Mouse (Mus musculus) urinary bladder, postnatal 10 days (tissue): ENCODE results near the gene Gm13871.
"Not testable (repeated sequence)": the region's sequence is repeated elsewhere in the genome, so short reads cannot be mapped to it uniquely, and the experiment has no call there.

Experiments
- DNase-seq: peaks from one replicate; pipeline ENCODE4 v3.0.0; 2022; ENCODE audit warnings: low spot score

The Gm13871 gene

DNA sequence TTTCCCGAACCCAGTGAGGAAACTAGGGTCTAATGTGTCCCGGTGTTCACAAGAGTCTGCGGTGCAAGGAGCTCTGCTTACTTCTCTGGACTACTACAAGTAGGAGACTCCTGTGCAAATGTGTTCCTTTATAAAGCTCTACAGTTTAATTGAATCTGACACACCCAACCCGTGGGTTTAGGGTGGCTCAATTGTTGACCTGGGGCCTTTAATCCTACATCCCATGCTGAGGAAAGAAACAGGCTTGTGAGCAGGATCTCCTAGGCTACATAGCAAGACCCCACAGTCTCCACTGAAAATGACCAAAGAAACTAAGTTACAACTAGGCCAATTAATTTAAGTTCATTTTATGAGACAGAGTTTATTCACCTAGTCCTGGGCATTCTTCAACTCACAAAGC, at the start of gene Gm13871:
TSS of gene Gm13871 (minus strand) at position 101 of the 400 bp plus-strand sequence.
- not testable (repeated sequence) for DNase-seq

DNA sequence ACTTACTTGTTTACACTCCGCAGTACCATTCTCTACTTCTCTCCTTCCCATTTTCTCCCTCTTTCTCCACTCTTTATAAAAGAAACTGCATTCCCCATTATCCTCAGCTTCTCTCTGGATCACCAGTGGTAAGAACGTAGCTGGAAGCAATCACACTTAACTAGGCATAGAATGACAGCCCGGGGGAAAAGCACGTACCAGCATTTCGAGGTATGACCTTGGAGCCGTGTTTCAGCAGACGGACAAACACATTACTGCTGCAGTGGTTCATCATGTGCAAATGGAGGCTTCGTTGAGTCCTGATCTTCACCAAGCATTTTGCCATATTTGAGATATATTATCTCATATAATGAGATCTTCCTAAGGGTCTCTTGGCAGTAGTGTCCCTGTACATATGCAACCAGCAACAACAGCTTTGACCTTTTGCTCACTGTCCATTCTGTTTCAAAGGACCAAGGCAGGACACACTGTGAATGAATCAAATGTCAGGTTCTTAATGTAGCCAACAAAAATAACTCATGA, 44.7 kb upstream of the Gm13871 start, which contains the start of gene 2310002L09Rik:
TSS of gene 2310002L09Rik (minus strand) at position 472 of the 522 bp plus-strand sequence.
- no peak for DNase-seq

DNA sequence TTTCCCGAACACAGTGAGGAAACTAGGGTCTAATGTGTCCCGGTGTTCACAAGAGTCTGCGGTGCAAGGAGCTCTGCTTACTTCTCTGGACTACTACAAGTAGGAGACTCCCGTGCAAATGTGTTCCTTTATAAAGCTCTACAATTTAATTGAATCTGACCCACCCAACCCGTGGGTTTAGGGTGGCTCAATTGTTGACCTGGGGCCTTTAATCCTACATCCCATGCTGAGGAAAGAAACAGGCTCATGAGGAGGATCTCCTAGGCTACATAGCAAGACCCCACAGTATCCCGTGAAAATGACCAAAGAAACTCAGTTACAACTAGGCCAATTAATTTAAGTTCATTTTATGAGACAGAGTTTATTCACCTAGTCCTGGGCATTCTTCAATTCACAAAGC, 14.9 kb upstream of the Gm13871 start, which contains the start of gene Gm11756:
TSS of gene Gm11756 (minus strand) at position 101 of the 400 bp plus-strand sequence.
- DNase-seq = not testable (repeated sequence)

DNA sequence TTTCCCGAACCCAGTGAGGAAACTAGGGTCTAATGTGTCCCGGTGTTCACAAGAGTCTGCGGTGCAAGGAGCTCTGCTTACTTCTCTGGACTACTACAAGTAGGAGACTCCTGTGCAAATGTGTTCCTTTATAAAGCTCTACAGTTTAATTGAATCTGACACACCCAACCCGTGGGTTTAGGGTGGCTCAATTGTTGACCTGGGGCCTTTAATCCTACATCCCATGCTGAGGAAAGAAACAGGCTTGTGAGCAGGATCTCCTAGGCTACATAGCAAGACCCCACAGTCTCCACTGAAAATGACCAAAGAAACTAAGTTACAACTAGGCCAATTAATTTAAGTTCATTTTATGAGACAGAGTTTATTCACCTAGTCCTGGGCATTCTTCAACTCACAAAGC, 14.7 kb downstream of the Gm13871 start, which contains the start of gene Gm11757:
TSS of gene Gm11757 (minus strand) at position 101 of the 400 bp plus-strand sequence.
- not testable (repeated sequence) for DNase-seq

DNA sequence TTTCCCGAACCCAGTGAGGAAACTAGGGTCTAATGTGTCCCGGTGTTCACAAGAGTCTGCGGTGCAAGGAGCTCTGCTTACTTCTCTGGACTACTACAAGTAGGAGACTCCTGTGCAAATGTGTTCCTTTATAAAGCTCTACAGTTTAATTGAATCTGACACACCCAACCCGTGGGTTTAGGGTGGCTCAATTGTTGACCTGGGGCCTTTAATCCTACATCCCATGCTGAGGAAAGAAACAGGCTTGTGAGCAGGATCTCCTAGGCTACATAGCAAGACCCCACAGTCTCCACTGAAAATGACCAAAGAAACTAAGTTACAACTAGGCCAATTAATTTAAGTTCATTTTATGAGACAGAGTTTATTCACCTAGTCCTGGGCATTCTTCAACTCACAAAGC, 29.6 kb downstream of the Gm13871 start, which contains the start of gene Gm11758:
TSS of gene Gm11758 (minus strand) at position 101 of the 400 bp plus-strand sequence.
- DNase-seq = not testable (repeated sequence)
